Comparison of ENCODE assay signal across 27 mouse cellular contexts in the genomic region with DNA sequence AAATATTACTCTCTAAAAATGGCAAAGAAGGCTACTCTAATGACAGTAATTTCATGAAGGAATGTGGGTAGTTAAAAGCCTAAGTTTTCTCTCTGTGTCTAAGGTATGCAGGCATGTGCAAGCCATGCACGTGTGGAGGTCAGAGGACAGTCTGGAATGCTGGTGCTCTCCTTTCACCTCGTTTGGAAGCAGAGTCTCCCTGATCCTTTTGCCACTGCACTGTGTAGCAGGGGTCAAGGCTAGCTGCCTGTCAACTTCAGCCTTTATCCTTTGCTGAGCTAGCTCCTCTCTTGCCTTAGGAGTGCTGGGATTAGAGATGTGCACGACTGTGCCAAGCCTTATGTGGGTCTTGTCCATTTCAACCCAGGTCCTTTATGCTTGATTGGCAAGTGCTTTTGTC. TPM values are rescaled to one million over a fixed set of nuclear protein-coding genes. Genes with fewer than 3 reads are reported as not detected.
DNase-seq lines count a peak whose midpoint lies in the region; ATAC-seq and TF ChIP-seq lines count a peak whose summit lies in the region.
"Had no signal": no experiment of that assay in that cellular context is flagged by ENCODE, and none has a peak within 500 bp of the region (broad histone marks: within the 10 kb centered on the region; RNA-seq: fewer than 3 reads in every experiment).

No protein-coding gene starts in this region.

- no peak overlapping the region for H3K4me3 ChIP-seq in lung, embryonic 14.5 days (ENCODE audit: low read depth, low read length)
- no peak overlapping the region for H3K4me3 ChIP-seq in lung, embryonic 16.5 days (ENCODE audit: low read length)
- H3K4me3 ChIP-seq in brown adipose tissue, adult 24 weeks (ENCODE audit: insufficient read depth, low read depth, low read length) = no peak overlapping the region
- H3K4me3 ChIP-seq in embryonic facial prominence, embryonic 12.5 days = no peak overlapping the region
- H3K4me3 ChIP-seq: embryonic facial prominence, embryonic 13.5 days; embryonic facial prominence, embryonic 15.5 days; forebrain, embryonic 13.5 days; forebrain, embryonic 15.5 days had no signal

- no peak overlapping the region for H3K4me2 ChIP-seq in lung, embryonic 14.5 days
- no peak overlapping the region for H3K4me2 ChIP-seq in lung, embryonic 16.5 days (ENCODE audit: low read depth, low read length)
- no peak overlapping the region for H3K4me2 ChIP-seq in embryonic facial prominence, embryonic 12.5 days (replicated peaks)
- H3K4me2 ChIP-seq: embryonic facial prominence, embryonic 13.5 days; embryonic facial prominence, embryonic 15.5 days; forebrain, embryonic 13.5 days; forebrain, embryonic 15.5 days had no signal

- no peaks in the 10 kb centered on the region for H3K9me3 ChIP-seq in lung, embryonic 14.5 days (ENCODE audit: low read depth, low read length)
- no peaks in the 10 kb centered on the region for H3K9me3 ChIP-seq in lung, embryonic 16.5 days (ENCODE audit: control insufficient read depth, low read length)
- H3K9me3 ChIP-seq in embryonic facial prominence, embryonic 12.5 days = no peaks in the 10 kb centered on the region
- H3K9me3 ChIP-seq: embryonic facial prominence, embryonic 13.5 days; embryonic facial prominence, embryonic 15.5 days; forebrain, embryonic 13.5 days; forebrain, embryonic 15.5 days had no signal

- no peaks in the 10 kb centered on the region for H3K27me3 ChIP-seq in lung, embryonic 14.5 days (ENCODE audit: insufficient read depth, low read length)
- no peaks in the 10 kb centered on the region for H3K27me3 ChIP-seq in lung, embryonic 16.5 days (ENCODE audit: control insufficient read depth, insufficient read depth, low read depth, low read length)
- no peaks in the 10 kb centered on the region for H3K27me3 ChIP-seq in embryonic facial prominence, embryonic 12.5 days
- H3K27me3 ChIP-seq: embryonic facial prominence, embryonic 13.5 days; embryonic facial prominence, embryonic 15.5 days; forebrain, embryonic 13.5 days; forebrain, embryonic 15.5 days; Patski had no signal

- 0 out of 2 replicates have a peak, but pooled peaks cover 3% of the 10 kb centered on the region for H3K4me1 ChIP-seq in lung, embryonic 14.5 days (ENCODE audit: insufficient read depth)
- H3K4me1 ChIP-seq in lung, embryonic 16.5 days (replicated peaks; ENCODE audit: control insufficient read depth, insufficient read depth, low read length) = peaks cover 2% of the 10 kb centered on the region; the same call in 1 of the 2 replicates
- H3K4me1 ChIP-seq in brown adipose tissue, adult 24 weeks (ENCODE audit: control insufficient read depth, insufficient read depth, insufficient read length, low read length) = peaks cover 11% of the 10 kb centered on the region
- H3K4me1 ChIP-seq in embryonic facial prominence, embryonic 12.5 days = peaks cover 20% of the 10 kb centered on the region; the same call in 1 of the 2 replicates
- H3K4me1 ChIP-seq: forebrain, embryonic 13.5 days; forebrain, embryonic 15.5 days had no signal

- ATAC-seq in lung, embryonic 14.5 days (ENCODE audit: insufficient read depth) = 0 out of 2 replicates have a peak, but pooled peaks have one; percentile 54
- ATAC-seq in lung, embryonic 16.5 days (ENCODE audit: low read depth) = peak; percentile 32; the same call in 1 of the 2 replicates
- no peak for ATAC-seq in embryonic facial prominence, embryonic 12.5 days (ENCODE audit: insufficient number of reproducible peaks, insufficient read depth, low FRiP score, low TSS enrichment)
- no peak for ATAC-seq in erythroblast, adult 5-6 weeks (replicated peaks; ENCODE audit: low FRiP score, poor library complexity, severe bottlenecking)
- ATAC-seq: forebrain, embryonic 13.5 days; forebrain, embryonic 15.5 days; forebrain, postnatal 0 days; Patski had no signal

- no peak for TF ChIP-seq CTCF in lung, embryonic 14.5 days (IDR thresholded peaks at IDR 0.05; ENCODE audit: low read depth)

- H3K9ac ChIP-seq in lung, embryonic 14.5 days = no peak overlapping the region
- H3K9ac ChIP-seq in lung, embryonic 16.5 days (ENCODE audit: low read length) = no peak overlapping the region
- no peak overlapping the region for H3K9ac ChIP-seq in embryonic facial prominence, embryonic 12.5 days
- H3K9ac ChIP-seq: embryonic facial prominence, embryonic 13.5 days; embryonic facial prominence, embryonic 15.5 days; forebrain, embryonic 13.5 days; forebrain, embryonic 15.5 days; forebrain, postnatal 0 days had no signal

- 40% methylated on average over 3 of the region's 3 CpGs for WGBS in lung, embryonic 14.5 days
- 31% methylated on average over 3 of the region's 3 CpGs for WGBS in lung, embryonic 16.5 days
- WGBS in embryonic facial prominence, embryonic 12.5 days = 40% methylated on average over 3 of the region's 3 CpGs

- no peak for DNase-seq in lung, embryonic 14.5 days
- DNase-seq in lung, adult 18-20 months = no peak
- no peak for DNase-seq in lung, postnatal 10 days
- DNase-seq in MN1 (ENCODE audit: low spot score) = no peak
- DNase-seq: adrenal gland, adult 2 months; adrenal gland, postnatal 10 days; adrenal gland, postnatal 25 days; cerebellum, adult 11-12 months; cerebellum, adult 8-10 months; cerebellum, adult 9-11 months; cerebellum, postnatal 14 days; cerebellum, postnatal 36 days; embryo, embryonic 11 days; forebrain, postnatal 0 days had no signal

- peaks cover 7% of the 10 kb centered on the region; the same call in 1 of the 2 replicates for H3K36me3 ChIP-seq in lung, embryonic 14.5 days (ENCODE audit: insufficient read depth)
- peaks cover 2% of the 10 kb centered on the region; the same call in 1 of the 2 replicates for H3K36me3 ChIP-seq in lung, embryonic 16.5 days (ENCODE audit: control insufficient read depth, insufficient read depth, low read length)
- H3K36me3 ChIP-seq in embryonic facial prominence, embryonic 12.5 days = peaks cover 7% of the 10 kb centered on the region

- H3K27ac ChIP-seq in lung, embryonic 14.5 days (ENCODE audit: low read depth) = peak overlapping the region; percentile 88
- peak overlapping the region; percentile 36 for H3K27ac ChIP-seq in lung, embryonic 16.5 days (ENCODE audit: low read length)
- H3K27ac ChIP-seq in brown adipose tissue, adult 24 weeks (replicated peaks; ENCODE audit: low read depth, low read length) = peak overlapping the region; percentile 42
- 0 out of 2 replicates have a peak overlapping the region, but pooled peaks have one; percentile 7 for H3K27ac ChIP-seq in embryonic facial prominence, embryonic 12.5 days
- H3K27ac ChIP-seq: embryonic facial prominence, embryonic 13.5 days; embryonic facial prominence, embryonic 15.5 days; forebrain, embryonic 13.5 days; forebrain, embryonic 15.5 days had no signal

RNA-seq across cellular contexts. Expression of a gene that starts 22.9 kb away (rescaled TPM):
- polyA plus RNA-seq in lung, embryonic 14.5 days (2014; fragmentation: Nextera tagmentation; extraction: Ambion mirVana) = 47.6 and 51.0 TPM in 2 replicates
- 41.7 and 42.8 TPM in 2 replicates for polyA plus RNA-seq in lung, embryonic 16.5 days (2015; fragmentation: Nextera tagmentation; extraction: Ambion mirVana)
- 35.4 and 39.1 TPM in 2 replicates for polyA plus RNA-seq in brown adipose tissue, adult 24 weeks (2012; ENCODE audit: insufficient read depth, insufficient read length, missing spikeins)
- polyA plus RNA-seq in embryonic facial prominence, embryonic 12.5 days (2016; fragmentation: Nextera tagmentation; extraction: Ambion mirVana) = 63.2 and 64.5 TPM in 2 replicates
- total RNA-seq in erythroblast, adult 5-6 weeks (2015; ENCODE audit: low replicate concordance) = 19.6 and 22.5 TPM in 2 replicates
- total RNA-seq in erythroblast, adult 5-6 weeks (2017; ENCODE audit: low replicate concordance) = 23.4 and 23.6 TPM in 2 replicates

RNA-seq across cellular contexts. Expression of a gene that starts 50.8 kb away (rescaled TPM):
- polyA plus RNA-seq in lung, embryonic 14.5 days (2014; fragmentation: Nextera tagmentation; extraction: Ambion mirVana) = 1.6 and 2.2 TPM in 2 replicates
- 10.8 and 11.8 TPM in 2 replicates for polyA plus RNA-seq in lung, embryonic 16.5 days (2015; fragmentation: Nextera tagmentation; extraction: Ambion mirVana)
- polyA plus RNA-seq in brown adipose tissue, adult 24 weeks (2012; ENCODE audit: insufficient read depth, insufficient read length, missing spikeins) = not detected in 2 replicates
- 0.29 and 1.0 TPM in 2 replicates for polyA plus RNA-seq in embryonic facial prominence, embryonic 12.5 days (2016; fragmentation: Nextera tagmentation; extraction: Ambion mirVana)
- total RNA-seq in erythroblast, adult 5-6 weeks (2015; ENCODE audit: low replicate concordance) = not detected in 2 replicates
- total RNA-seq in erythroblast, adult 5-6 weeks (2017; ENCODE audit: low replicate concordance) = not detected in 2 replicates
- total RNA-seq: adrenal gland, adult 2 months; adrenal gland, postnatal 10 days; adrenal gland, postnatal 25 days; adrenal gland, postnatal 4 days; common myeloid progenitor, adult 5-6 weeks; MEL had no signal
- polyA plus RNA-seq: adrenal gland, adult 2 months; C2C12 had no signal

Comparison
In these comparisons a context has a peak if more than half of its experiments do, and no peak if none do; other contexts are left out.
1. ATAC-seq: peak in lung, embryonic 14.5 days (single experiment) and lung, embryonic 16.5 days (single experiment); none in embryonic facial prominence, embryonic 12.5 days (single experiment) and erythroblast, adult 5-6 weeks (single experiment).
2. H3K27ac ChIP-seq: peak in every context shown above with its lines; median percentile 88 in lung, embryonic 14.5 days; 42 in brown adipose tissue, adult 24 weeks; 36 in lung, embryonic 16.5 days; 7 in embryonic facial prominence, embryonic 12.5 days.